Mouse (Mus musculus) cerebellum, postnatal 25 days (tissue): ENCODE data around the gene Cped1.
A peak's percentile ranks its signal among the peaks of the same experiment; 100 is the strongest.
"Not testable (repeated sequence)": the region's sequence is repeated elsewhere in the genome, so short reads cannot be mapped to it uniquely, and the experiment has no call there.

Source experiments
- DNase-seq, 2 experiments: peaks; one replicate each; pipeline ENCODE4 v3.0.0; 2021; ENCODE audit warnings: mixed read lengths in 2 of 2

Gene Cped1

GRCm38 (mm10) chr6:22233517-22233916, 247.8 kb downstream of the Cped1 start:
- no peak for DNase-seq

GRCm38 (mm10) chr6:22235133-22235532, 249.4 kb downstream of the Cped1 start:
- no peak for DNase-seq

- DNase-seq, result no peak
These were observed 257.6 kb downstream of the Cped1 start for GRCm38 (mm10) chr6:22243321-22243720.

GRCm38 (mm10) chr6:22246696-22247095, 261.0 kb downstream of the Cped1 start:
- DNase-seq, result no peak

GRCm38 (mm10) chr6:22258784-22259183, 273.1 kb downstream of the Cped1 start:
- DNase-seq, result no peak

GRCm38 (mm10) chr6:22262519-22262918, 276.8 kb downstream of the Cped1 start:
- DNase-seq, result no peak

GRCm38 (mm10) chr6:22264094-22264493, 278.4 kb downstream of the Cped1 start:
- DNase-seq, result not testable (repeated sequence)

GRCm38 (mm10) chr6:22266018-22266417, 280.3 kb downstream of the Cped1 start:
- no peak for DNase-seq

GRCm38 (mm10) chr6:22267807-22268667, 282.3 kb downstream of the Cped1 start:
- no peak for DNase-seq

- DNase-seq, result no peak
These were observed 283.0 kb downstream of the Cped1 start for GRCm38 (mm10) chr6:22268677-22269076.

GRCm38 (mm10) chr6:22269840-22270521, 284.3 kb downstream of the Cped1 start:
- DNase-seq, result no peak

GRCm38 (mm10) chr6:22277941-22278340, 292.2 kb downstream of the Cped1 start:
- DNase-seq, result no peak

- peak; percentile 48 to 55 for DNase-seq
These were observed 294.6 kb downstream of the Cped1 start for GRCm38 (mm10) chr6:22280217-22280861.

GRCm38 (mm10) chr6:22282405-22282804, 296.7 kb downstream of the Cped1 start:
- no peak for DNase-seq

GRCm38 (mm10) chr6:22288004-22288736, 302.5 kb downstream of the Cped1 start, which contains the start of gene Wnt16:
TSS of gene Wnt16 (plus strand) at chr6:22288227.
- DNase-seq, result peak; percentile 38 to 54

- DNase-seq, result peak; percentile 40 to 63
These were observed 303.2 kb downstream of the Cped1 start for GRCm38 (mm10) chr6:22288737-22289460.

GRCm38 (mm10) chr6:22289461-22290021, 303.8 kb downstream of the Cped1 start:
- no peak for DNase-seq

GRCm38 (mm10) chr6:22290790-22291189, 305.1 kb downstream of the Cped1 start:
- DNase-seq, result no peak

- no peak for DNase-seq
These were observed 306.3 kb downstream of the Cped1 start for GRCm38 (mm10) chr6:22292056-22292455.

GRCm38 (mm10) chr6:22293922-22294321, 308.2 kb downstream of the Cped1 start:
- no peak for DNase-seq

GRCm38 (mm10) chr6:22297028-22297427, 311.3 kb downstream of the Cped1 start:
- DNase-seq, result no peak

GRCm38 (mm10) chr6:22298059-22298458, 312.3 kb downstream of the Cped1 start:
- DNase-seq, result no peak
